Mouse (Mus musculus): ENCODE measurements around the gene Cldn7. TPM values are rescaled to one million over a fixed set of nuclear protein-coding genes. Genes with fewer than 3 reads are reported as not detected.

The Cldn7 gene
- polyA plus RNA-seq, 1 experiment from 2014 or later, result 4.4 TPM

DNA sequence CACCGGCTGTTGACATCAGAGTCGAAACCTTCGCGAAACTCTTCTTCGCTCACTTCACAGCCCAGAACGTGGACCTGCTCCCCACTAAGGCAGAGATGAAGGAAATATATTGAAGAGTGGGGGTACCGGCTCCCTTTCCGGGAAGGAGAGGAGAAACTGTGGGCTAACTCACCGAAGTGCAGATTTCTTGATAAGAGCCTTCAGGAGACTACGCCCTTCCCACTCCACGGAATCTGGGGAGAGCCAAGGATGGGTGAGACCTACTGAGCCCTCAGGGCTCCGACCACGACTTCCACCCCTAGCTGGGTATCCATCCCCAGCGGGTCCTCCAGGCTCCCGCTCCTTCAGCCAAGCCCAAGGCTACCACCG, 15.2 kb downstream of the Cldn7 start:
- peak overlapping the region; percentile 97 for H3K27ac ChIP-seq (ENCODE audit: low read depth)
- TF ChIP-seq EP300 (IDR thresholded peaks at IDR 0.05; ENCODE audit: low read depth), result no peak
- no peak for TF ChIP-seq CTCF (IDR thresholded peaks at IDR 0.05; ENCODE audit: low read depth)
- H3K36me3 ChIP-seq (replicated peaks; ENCODE audit: insufficient read depth, low read length), result peaks cover 25% of the 10 kb centered on the region
- peaks cover 20% of the 10 kb centered on the region for H3K4me1 ChIP-seq (ENCODE audit: insufficient read depth)
- DNase-seq (no peak), ATAC-seq (peak; percentile 3)
- no peaks in the 10 kb centered on the region for H3K27me3 ChIP-seq (ENCODE audit: insufficient read depth, low read length)
- no peaks in the 10 kb centered on the region for H3K9me3 ChIP-seq (ENCODE audit: low read length)
- peak overlapping the region; percentile 82 for H3K4me2 ChIP-seq (ENCODE audit: low read depth, low read length)
- H3K4me3 ChIP-seq (ENCODE audit: low read depth, low read length), result peak overlapping the region; percentile 98
- 2% methylated on average over 16 of the region's 16 CpGs for WGBS (ENCODE audit: insufficient replicate concordance)
- H3K9ac ChIP-seq (replicated peaks), result peak overlapping the region; percentile 92

- peak overlapping the region; percentile 92 for H3K9ac ChIP-seq (replicated peaks)
- DNase-seq (peak; percentile 98), ATAC-seq (peak; percentile 92)
- H3K4me2 ChIP-seq (ENCODE audit: low read depth, low read length), result peak overlapping the region; percentile 82
- H3K9me3 ChIP-seq (ENCODE audit: low read length), result no peaks in the 10 kb centered on the region
- H3K27me3 ChIP-seq (ENCODE audit: insufficient read depth, low read length), result no peaks in the 10 kb centered on the region
- H3K4me1 ChIP-seq (ENCODE audit: insufficient read depth), result peaks cover 20% of the 10 kb centered on the region
- peak overlapping the region; percentile 97 for H3K27ac ChIP-seq (ENCODE audit: low read depth)
- H3K4me3 ChIP-seq (ENCODE audit: low read depth, low read length), result peak overlapping the region; percentile 98
- under 1% methylated on average over 42 of the region's 60 CpGs for WGBS (ENCODE audit: insufficient replicate concordance)
- TF ChIP-seq EP300 (IDR thresholded peaks at IDR 0.05; ENCODE audit: low read depth), result no peak; the same call in 1 of the 2 replicates
- TF ChIP-seq CTCF (IDR thresholded peaks at IDR 0.05; ENCODE audit: low read depth), result no peak
- H3K36me3 ChIP-seq (replicated peaks; ENCODE audit: insufficient read depth, low read length), result peaks cover 25% of the 10 kb centered on the region
Measured at GRCm38 (mm10) chr11:69980196-69981140, 15.9 kb downstream of the Cldn7 start.

DNA sequence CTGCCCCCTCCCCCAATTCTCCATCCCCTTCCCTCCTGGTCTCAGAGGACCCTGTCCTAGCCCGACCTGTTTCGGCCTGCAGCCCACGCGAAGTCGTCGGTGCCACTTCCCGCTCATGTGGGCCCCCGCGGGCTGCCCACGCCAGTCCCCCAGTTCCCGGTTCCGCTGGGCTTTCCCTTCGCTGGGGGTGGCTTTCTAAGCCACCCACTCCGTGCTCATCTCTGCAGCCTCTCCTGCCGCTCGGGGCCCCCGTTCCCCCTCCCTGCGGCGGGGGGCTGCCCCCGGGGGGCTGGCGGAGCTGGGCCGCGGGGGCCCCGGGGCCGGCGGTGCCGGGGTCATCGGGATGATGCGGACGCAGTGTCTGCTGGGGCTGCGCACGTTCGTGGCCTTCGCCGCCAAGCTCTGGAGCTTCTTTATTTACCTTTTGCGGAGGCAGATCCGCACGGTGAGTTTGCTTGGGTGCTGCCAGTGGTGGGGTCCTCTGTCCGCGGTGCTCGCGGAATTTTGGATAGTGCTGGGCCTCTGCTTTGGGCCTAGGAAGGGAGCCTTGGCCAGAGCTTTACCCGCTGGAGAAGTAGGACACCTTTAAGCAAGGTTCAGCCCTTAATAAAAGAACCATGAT, 16.7 kb downstream of the Cldn7 start, which contains the start of gene Ctdnep1:
TSS of gene Ctdnep1 (plus strand) at position 16 of the 622 bp plus-strand sequence.
- ATAC-seq (no peak), DNase-seq (peak; percentile 51)
- Histone ChIP-seq H3K27me3 (ENCODE audit: insufficient read depth, low read length) (no peaks in the 10 kb centered on the region), H3K4me1 (ENCODE audit: insufficient read depth) (peaks cover 20% of the 10 kb centered on the region), H3K4me2 (ENCODE audit: low read depth, low read length) (peak within 1 kb of the TSS; percentile 82), H3K27ac (ENCODE audit: low read depth) (peak within 1 kb of the TSS; percentile 97), H3K4me3 (ENCODE audit: low read depth, low read length) (peak within 1 kb of the TSS; percentile 98), H3K36me3 (replicated peaks; ENCODE audit: insufficient read depth, low read length) (peaks cover 25% of the 10 kb centered on the region), H3K9ac (replicated peaks) (peak within 1 kb of the TSS; percentile 92), H3K9me3 (ENCODE audit: low read length) (no peaks in the 10 kb centered on the region)
- TF ChIP-seq EP300 (IDR thresholded peaks at IDR 0.05; ENCODE audit: low read depth) (no peak), CTCF (IDR thresholded peaks at IDR 0.05; ENCODE audit: low read depth) (no peak)
- WGBS (ENCODE audit: insufficient replicate concordance), result under 1% methylated on average over 33 of the region's 43 CpGs

- Histone ChIP-seq H3K4me2 (ENCODE audit: low read depth, low read length) (peak within 1 kb of the TSS; percentile 82), H3K27me3 (ENCODE audit: insufficient read depth, low read length) (no peaks in the 10 kb centered on the region), H3K27ac (ENCODE audit: low read depth) (peak within 1 kb of the TSS; percentile 97), H3K9me3 (ENCODE audit: low read length) (no peaks in the 10 kb centered on the region), H3K9ac (replicated peaks) (peak within 1 kb of the TSS; percentile 92), H3K4me3 (ENCODE audit: low read depth, low read length) (peak within 1 kb of the TSS; percentile 98), H3K4me1 (ENCODE audit: insufficient read depth) (peaks cover 20% of the 10 kb centered on the region), H3K36me3 (replicated peaks; ENCODE audit: insufficient read depth, low read length) (peaks cover 23% of the 10 kb centered on the region)
- no peak for TF ChIP-seq EP300 (IDR thresholded peaks at IDR 0.05; ENCODE audit: low read depth)
- TF ChIP-seq CTCF (IDR thresholded peaks at IDR 0.05; ENCODE audit: low read depth), result no peak
- ATAC-seq, result no peak
- WGBS (ENCODE audit: insufficient replicate concordance), result 52% methylated on average over 8 of the region's 8 CpGs
- no peak for DNase-seq
Measured at GRCm38 (mm10) chr11:69982225-69982624, 17.6 kb downstream of the Cldn7 start, which contains the start of gene Elp5. Gene Elp5, minus strand, starts transcription at chr11:69982517.

DNA sequence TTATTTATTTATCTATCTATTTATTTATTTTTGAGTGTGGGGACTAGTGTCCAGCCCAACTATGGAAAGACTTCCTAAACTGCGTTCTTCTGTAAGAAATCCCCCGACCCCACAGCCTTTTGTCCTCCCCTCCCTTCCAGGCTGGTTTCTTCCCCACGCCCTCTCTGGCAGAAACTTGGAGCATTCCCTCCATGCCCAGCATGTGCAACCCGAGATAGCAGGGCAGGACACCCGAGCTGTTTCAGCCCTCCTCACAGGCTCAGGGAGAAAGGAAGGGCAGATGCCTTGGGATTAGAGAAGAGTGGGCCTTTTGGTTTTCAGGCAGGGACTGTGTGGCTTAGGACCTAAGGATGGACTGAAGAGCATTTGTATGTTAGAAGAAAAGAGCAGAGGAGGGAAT, 18.3 kb downstream of the Cldn7 start:
- peaks cover 29% of the 10 kb centered on the region for H3K36me3 ChIP-seq (replicated peaks; ENCODE audit: insufficient read depth, low read length)
- ATAC-seq (no peak), DNase-seq (no peak)
- peak overlapping the region; percentile 82 for H3K4me2 ChIP-seq (ENCODE audit: low read depth, low read length)
- H3K27ac ChIP-seq (ENCODE audit: low read depth), result 0 out of 2 replicates have a peak overlapping the region, but pooled peaks have one; percentile 13
- peak overlapping the region; percentile 92 for H3K9ac ChIP-seq (replicated peaks)
- peak overlapping the region; percentile 98 for H3K4me3 ChIP-seq (ENCODE audit: low read depth, low read length)
- no peaks in the 10 kb centered on the region for H3K27me3 ChIP-seq (ENCODE audit: insufficient read depth, low read length)
- 42% methylated on average over 5 of the region's 5 CpGs for WGBS (ENCODE audit: insufficient replicate concordance)
- H3K9me3 ChIP-seq (ENCODE audit: low read length), result no peaks in the 10 kb centered on the region
- peaks cover 20% of the 10 kb centered on the region for H3K4me1 ChIP-seq (ENCODE audit: insufficient read depth)
- TF ChIP-seq CTCF (IDR thresholded peaks at IDR 0.05; ENCODE audit: low read depth), result no peak
- TF ChIP-seq EP300 (IDR thresholded peaks at IDR 0.05; ENCODE audit: low read depth), result no peak

GRCm38 (mm10) chr11:69983377-69983776, 18.8 kb downstream of the Cldn7 start:
- no peak for DNase-seq
- no peak for TF ChIP-seq CTCF (IDR thresholded peaks at IDR 0.05; ENCODE audit: low read depth)
- no peak for TF ChIP-seq EP300 (IDR thresholded peaks at IDR 0.05; ENCODE audit: low read depth)
- H3K4me2 ChIP-seq (ENCODE audit: low read depth, low read length), result peak overlapping the region; percentile 82; the same call in 1 of the 2 replicates
- peaks cover 34% of the 10 kb centered on the region for H3K36me3 ChIP-seq (replicated peaks; ENCODE audit: insufficient read depth, low read length)
- H3K27me3 ChIP-seq (ENCODE audit: insufficient read depth, low read length), result no peaks in the 10 kb centered on the region
- no peaks in the 10 kb centered on the region for H3K9me3 ChIP-seq (ENCODE audit: low read length)
- H3K9ac ChIP-seq (replicated peaks), result peak overlapping the region; percentile 92; the same call in 1 of the 2 replicates
- H3K27ac ChIP-seq (ENCODE audit: low read depth), result no peak overlapping the region
- WGBS (ENCODE audit: insufficient replicate concordance), result 83% methylated on average over 4 of the region's 4 CpGs
- no peak overlapping the region for H3K4me3 ChIP-seq (ENCODE audit: low read depth, low read length)
- no peak for ATAC-seq
- peaks cover 20% of the 10 kb centered on the region for H3K4me1 ChIP-seq (ENCODE audit: insufficient read depth)

Data from liver, postnatal 0 days (tissue).